Mouse (Mus musculus) right cerebral cortex, postnatal 36 days (tissue): ENCODE measurements around the gene Mxi1.

Experiments used
- DNase-seq, 2 experiments: peaks; one replicate each; pipeline ENCODE4 v3.0.0; 2022; ENCODE audit warnings: low spot score in 2 of 2, mixed read lengths in 1 of 2

Gene Mxi1

GRCm38 (mm10) chr19:53310348-53310747 is at the start of gene Mxi1:
Gene Mxi1 (plus strand): TSS chr19:53310518.
- peak; percentile 87 to 90 for DNase-seq

- no peak for DNase-seq
Measured at GRCm38 (mm10) chr19:53260828-53261227, 49.5 kb upstream of the Mxi1 start.

GRCm38 (mm10) chr19:53262061-53262460 is 48.3 kb upstream of the Mxi1 start:
- DNase-seq, result no peak

- no peak for DNase-seq
Measured at GRCm38 (mm10) chr19:53263859-53264733, 46.2 kb upstream of the Mxi1 start.

DNA sequence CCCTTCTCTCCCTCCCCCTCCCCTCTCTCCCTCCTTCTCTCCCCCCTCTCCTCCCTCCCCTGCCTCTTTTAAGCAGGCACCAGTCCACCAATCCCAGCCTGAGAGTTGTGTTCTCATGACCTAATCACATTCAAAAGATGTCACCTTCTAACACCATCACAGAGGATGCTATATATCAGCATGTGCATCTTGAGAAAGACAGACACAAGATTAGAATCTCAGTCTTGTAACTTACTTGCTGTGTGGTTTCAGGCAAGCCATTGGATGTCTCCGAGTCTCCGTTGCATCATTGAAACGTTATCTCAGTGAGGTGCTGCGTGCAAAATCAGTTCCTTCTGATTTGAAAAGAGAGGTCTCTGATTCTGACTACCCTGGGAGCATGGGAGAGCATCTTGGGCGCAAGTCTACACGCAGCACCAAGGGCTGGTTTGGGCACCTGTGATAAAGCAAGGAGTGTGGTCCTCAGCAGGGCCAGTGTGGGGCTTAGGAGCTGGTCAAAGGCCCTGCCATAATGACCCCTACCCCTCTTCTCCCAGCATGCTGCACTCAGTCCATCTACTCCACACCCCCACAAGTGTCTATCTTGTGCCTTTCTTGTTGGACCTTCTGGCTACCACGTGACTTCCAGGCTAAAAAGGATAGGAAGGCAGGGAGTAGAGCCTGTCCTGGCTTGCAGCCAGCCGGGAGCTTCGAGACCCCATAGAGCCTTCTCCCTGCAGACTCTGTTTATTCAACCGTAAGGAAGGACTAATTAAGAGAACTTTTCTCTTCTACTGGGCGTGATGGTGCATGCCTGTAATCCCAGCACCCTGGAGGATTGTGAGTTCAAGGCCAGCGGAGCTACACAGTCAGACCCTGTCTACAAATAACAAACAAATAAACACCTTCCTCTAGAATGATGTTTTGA is 45.2 kb upstream of the Mxi1 start:
- no peak for DNase-seq

DNA sequence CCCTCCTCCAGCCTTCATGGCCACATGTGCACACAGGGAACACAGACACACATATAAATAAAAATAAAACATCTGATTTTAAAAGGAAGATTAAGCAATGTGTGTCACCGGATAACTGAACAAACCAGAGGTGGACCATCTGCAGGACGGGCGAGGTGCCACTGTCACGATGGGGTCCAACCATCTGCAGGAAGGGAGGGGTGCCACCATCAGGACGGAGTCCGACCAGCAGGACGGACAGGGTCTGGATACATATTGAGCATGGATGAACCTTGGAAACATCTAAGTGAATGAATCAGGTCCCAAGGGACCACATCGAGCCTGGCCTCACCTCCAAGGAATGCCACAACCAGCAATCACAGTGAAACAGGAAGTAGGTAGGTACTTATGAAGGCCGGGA is 43.0 kb upstream of the Mxi1 start:
- no peak for DNase-seq

- DNase-seq, result no peak
Measured at GRCm38 (mm10) chr19:53273055-53273722, 37.1 kb upstream of the Mxi1 start.

DNA sequence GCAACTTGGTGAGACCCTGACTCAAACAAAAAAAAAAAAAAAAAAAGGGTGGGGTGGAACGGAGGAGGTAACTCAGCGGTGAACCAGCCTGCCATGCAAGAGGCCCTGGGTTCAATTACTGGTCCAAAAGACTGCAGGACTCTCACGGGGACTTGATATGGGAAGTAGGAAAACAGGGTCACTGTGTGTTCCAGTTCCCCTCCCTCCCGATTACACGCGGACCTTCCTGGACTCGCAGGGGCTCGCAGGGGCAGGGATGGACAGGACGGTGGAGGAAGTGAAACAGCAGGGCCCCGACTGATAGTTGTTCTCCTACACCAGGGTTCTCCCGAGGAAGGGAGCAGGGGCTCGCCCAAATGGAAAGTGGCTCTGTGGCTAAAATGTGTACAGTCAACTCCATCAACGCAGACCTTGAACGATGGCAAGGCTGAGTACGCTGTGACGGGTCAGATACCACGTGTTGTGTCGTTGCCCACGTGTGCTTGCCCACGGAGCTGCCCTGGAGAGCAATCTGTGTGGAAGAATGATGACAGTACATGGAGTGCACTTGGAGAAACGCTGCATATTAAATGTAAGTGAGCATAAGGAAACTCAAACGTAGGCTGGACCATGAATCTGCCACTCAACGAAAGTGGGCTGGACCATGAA is 36.4 kb upstream of the Mxi1 start:
- no peak for DNase-seq

DNA sequence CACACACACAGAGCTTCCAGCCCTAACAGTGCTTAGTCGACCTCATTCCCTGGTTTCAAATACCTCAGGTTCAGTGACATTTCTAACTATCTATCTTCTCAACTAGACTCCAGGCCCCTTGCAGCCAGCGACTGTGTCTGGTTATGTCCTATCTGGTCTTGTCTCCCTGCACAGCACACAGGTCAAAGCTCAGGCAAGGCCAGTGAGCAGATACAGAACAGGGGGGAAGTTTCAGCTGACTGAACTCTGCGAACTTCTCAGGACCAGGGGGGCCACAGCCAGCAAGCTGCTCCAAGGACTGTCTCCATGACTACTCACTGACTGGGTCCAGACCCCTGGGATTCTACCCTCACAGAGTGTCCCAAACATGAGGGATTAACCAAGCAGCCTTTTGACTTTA is 35.1 kb upstream of the Mxi1 start:
- no peak for DNase-seq

DNA sequence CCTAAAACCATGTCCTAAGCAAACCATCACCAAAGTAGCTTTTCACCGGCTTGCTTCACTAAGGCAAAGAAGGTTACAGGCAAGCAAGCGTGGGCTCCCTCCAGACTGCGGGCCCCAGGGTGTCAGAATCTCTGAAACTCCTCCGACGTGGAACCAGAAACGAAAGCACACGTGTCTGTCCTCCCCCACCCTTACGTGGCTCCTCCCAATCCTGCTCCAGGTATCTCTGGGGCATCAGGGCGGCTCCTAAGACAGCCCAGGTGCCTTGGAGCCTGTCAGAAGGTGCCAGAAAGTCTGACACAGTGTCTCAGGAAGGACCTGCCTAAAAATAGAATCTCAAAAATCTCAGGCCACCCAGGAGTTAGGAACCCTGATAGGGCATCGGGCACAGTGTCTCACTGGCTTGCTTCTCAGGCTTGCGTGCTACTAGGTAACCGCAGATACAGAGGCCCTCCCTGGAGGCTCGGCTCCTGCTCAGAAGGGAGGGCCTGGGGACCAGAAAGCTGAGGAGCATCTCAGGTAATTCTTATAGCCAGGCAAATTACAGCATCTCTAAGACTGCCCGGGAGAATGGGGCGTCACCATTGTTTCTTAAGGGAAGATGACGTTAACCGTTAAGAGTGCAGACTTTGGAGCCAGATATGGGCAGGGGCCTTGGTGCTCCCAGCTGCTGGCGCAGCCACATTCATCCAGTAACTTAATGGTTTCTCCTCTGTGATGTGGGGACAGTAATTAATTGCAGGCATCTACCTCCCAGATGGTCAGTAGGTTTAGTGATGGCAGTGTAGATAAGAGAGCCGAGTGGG is 33.2 kb upstream of the Mxi1 start:
- no peak for DNase-seq

DNA sequence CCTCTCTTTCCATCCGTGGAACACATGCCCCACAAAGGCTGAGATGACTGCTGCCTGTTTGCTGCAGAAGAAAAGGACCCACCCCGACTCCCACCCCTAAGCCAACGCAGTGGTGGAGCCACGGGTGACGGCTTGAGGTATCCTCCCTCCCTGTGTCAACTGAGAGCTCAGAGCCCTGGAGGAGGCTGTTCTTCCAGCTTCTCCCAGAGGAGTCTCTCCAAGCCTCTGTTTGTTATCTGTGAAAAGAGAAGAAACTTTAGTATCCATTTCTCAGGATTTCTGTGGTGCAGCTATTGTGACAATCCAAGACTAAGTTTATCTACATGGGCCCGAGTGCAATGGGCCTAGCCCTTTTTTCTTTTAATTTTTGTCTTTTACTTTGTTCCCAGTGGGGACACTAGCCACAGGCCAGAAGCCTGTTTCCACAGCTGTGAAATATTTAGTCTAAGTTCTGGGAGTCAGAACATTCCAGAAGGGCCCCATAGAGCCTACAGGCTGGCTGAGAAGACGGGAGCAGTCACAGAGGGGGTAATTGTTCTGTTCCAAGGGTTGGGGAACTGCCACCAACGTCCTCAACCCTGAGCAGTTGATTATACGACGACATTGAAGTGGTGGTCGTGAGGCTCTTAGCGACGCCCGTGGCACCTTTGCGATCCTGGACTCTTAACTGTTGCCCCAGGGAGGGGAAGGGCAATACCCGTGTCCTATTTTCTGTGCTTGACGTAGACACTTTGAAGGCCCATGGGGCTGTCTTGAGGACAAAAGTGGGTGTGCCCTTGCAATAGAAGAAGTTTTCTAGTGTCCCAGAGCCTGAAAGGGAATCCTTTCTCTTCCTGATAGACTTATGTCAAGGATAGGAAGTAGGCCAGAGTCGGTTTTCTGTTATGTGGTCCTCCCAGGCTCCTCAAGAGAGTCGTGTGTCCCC is 31.6 kb upstream of the Mxi1 start:
- no peak for DNase-seq

DNA sequence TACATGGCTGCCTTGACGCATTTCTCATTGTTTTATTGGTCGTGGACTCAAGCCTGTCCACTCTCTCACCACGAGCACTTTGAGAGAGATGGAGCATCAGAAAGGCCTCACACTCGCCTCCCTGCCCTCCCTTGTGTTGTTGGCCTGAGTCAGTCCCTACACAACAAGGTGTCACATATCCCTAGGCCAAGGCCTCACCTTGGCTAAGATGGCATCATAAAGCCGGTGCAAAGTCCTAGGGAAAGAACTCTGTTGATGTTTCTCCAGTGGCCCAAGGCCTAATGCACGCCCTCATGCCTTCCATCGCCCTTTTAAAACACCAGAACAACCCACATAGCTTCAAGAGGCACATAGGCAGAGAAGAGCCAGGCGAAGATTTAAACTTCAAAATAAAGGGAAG is 30.1 kb upstream of the Mxi1 start:
- DNase-seq, result no peak

DNA sequence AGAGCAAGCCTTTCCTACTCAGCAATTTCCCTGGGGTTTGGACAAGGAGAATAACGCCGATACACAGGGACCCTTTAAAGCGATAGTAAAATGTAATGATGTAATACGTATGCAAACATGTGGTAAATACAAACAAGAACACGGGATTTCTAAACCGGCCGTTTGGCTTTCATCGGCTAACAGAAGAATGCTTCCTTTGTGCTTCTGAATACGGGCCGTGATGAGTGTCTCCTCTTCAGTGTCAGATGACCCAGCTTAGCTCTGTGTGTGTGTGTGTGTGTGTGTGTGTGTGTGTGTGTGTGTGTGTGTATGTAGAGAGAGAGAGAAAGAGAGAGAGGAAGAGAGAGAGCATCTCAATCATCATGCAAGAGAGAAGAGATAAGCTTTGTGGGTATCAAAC is 27.7 kb upstream of the Mxi1 start:
- DNase-seq, result no peak

GRCm38 (mm10) chr19:53283742-53284141 is 26.6 kb upstream of the Mxi1 start:
- no peak for DNase-seq

DNA sequence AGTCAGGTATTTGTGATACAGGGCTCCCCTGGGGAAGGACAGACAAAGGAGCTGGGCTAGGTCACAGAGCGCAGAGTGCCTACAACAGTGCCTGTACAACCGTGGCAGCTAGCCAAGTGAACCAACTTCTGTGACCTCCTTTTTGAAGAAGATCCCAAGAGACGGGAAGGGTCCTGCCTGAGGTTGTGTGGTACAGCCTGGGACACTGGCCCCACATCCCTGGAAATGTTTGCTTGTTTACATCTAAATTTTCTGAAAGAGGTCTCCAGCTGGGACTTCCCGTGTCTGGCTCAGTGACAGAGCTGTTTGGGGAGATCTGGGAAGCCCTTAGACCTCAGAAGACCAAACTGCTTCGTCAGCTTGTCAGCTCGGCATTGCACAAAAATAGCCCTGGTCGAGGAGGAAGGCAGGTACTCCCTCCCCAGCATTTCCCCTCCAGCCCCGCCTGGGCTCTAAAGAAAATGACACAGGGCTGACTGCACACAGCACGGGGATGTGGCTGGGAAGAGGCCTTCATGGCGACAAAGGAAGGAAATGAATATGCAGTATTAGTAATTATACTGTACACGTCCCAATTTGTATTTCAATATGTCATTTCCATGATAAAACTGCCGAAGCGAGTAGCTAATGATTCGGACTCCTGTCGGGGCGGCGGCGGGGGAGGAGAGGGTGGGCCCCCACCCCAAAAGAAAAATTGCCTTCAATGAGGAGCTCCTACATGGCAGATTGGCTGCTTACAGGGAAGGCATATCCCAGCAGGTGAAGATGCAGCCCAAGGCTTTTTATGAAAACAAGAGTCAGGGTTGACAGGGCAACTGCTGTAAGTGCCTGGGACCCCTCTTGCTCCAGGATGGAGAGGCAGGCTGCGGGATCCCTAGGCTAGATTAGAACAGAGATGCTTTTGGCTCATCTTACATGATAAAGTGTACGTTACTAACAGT is 25.8 kb upstream of the Mxi1 start:
- no peak for DNase-seq

- no peak for DNase-seq
Measured at GRCm38 (mm10) chr19:53296331-53297254, 13.7 kb upstream of the Mxi1 start.

- DNase-seq, result no peak
Measured at GRCm38 (mm10) chr19:53299156-53299828, 11.0 kb upstream of the Mxi1 start.
